Mouse (Mus musculus) cerebral cortex, adult 2 months (tissue): ENCODE data around the gene Csmd2.

Source experiments
- whole genome bisulfite sequencing: fragments of 180-500 bp; shearing (Covaris S2); methylation state at CpG from one replicate; pipeline ENCODE4 v1.1.7; 2018; 5-methylcytosine and 5-hydroxymethylcytosine counted together

Gene Csmd2

GRCm38 (mm10) chr4:128141161-128142101 lies 153.8 kb downstream of the Csmd2 start:
- WGBS, result 66% methylated on average over 10 of the region's 10 CpGs

DNA sequence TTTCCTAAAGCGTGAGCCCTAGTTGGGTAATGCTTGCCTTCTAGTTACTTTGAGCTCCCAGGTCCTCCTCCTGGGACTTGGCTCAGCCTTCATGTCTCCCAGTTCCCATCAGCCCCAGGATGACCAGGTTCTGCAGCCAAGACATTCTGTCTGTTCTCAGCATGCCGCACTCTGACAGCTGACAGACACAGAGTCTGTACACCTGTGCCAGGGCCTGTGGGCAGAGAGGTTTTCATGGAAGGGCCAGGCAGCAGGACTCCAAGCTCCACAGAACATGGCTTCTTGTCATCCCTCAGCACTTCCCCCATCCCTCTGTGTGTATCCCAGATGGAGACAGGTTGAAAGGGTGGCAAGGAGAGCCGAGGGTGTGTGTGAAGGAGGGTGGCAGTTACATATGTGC lies 154.6 kb downstream of the Csmd2 start:
- WGBS, result 73% methylated on average over 3 of the region's 3 CpGs

DNA sequence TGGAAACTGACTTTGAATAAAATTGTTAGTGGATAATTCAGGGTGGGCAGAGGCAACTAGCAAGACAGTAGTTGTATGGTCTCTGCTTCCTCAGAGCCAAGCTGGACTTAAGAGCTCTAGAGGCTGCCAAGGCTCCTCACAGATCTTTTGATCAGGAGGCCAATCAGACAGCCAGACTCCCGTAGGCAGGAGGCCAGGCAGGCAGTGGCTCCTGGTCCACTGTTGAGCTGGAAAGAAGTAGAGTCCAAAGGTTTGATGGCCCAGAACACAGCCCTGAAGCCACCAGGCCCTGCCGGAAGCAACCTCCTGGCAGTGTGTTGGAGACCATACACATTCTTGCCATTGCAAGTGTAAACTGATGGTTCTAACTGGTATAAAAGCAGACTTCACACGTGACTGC lies 155.5 kb downstream of the Csmd2 start:
- WGBS, result 75% methylated on average over 3 of the region's 3 CpGs

GRCm38 (mm10) chr4:128149524-128149923 lies 161.9 kb downstream of the Csmd2 start:
- 70% methylated on average over 4 of the region's 4 CpGs for WGBS

DNA sequence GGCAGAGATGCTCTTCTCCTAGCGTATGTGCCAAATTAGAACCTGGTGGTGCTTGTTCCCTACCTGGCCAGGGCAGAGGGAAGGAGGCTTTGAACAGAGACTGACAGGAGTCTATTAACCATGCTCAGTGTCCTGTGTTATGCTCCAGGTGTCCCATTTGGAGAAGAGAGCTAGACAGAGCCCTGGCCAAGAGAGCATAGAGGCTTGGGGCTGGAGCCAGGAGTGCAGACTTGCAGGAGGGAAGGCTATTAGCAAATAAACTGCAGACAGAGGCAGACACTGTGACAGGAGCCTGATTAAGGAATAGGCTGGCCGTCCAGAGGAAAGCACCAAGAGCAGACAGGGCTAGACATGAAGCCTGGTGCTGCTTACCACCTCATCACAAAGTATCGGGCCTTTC lies 164.4 kb downstream of the Csmd2 start:
- 59% methylated on average over 3 of the region's 3 CpGs for WGBS

- whole genome bisulfite sequencing, result 53% methylated on average over 4 of the region's 4 CpGs
These were observed 165.5 kb downstream of the Csmd2 start for GRCm38 (mm10) chr4:128153144-128153543.

DNA sequence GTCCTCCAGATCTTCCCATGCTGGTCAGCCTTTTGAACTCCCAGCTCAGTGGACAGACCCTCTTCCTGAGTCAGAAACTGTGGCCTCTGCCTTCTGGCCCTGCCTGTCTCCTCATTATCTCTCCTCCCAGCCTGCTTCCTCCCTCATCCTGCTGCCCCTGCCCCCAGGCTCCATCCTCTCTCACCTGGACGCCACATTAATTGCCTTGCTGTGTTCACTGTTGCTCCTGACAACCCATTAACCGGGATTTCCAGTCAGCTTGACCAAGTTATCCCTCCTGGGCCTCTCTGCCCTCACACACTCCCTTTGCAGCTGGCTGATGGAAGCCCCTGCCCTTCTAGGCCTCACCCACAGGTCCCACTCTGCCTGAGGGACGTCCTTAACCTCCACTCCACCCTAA lies 167.6 kb downstream of the Csmd2 start:
- WGBS, result 52% methylated on average over 3 of the region's 3 CpGs

DNA sequence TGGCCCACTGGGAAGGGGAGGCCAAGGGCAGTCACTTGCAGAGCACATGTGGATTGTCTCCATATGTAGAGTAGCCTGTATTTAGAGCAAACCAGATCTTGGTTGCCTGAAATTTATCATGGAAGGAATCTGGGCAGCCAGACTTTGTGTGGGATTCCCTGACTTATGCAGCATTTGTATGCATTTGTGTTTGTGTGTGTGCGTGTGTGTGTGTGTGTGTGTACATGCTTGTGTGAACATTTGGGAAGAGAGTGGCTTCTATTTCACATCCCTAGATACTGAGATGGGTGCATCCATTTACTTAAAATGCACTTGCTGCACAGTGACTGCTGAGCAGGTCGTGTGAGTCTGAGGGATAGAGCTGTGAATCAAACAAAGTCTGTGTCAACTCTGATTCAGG lies 173.0 kb downstream of the Csmd2 start:
- 52% methylated on average over 2 of the region's 2 CpGs for WGBS

- WGBS, result 89% methylated on average over 8 of the region's 8 CpGs
These were observed 182.5 kb downstream of the Csmd2 start for GRCm38 (mm10) chr4:128170181-128170580.

DNA sequence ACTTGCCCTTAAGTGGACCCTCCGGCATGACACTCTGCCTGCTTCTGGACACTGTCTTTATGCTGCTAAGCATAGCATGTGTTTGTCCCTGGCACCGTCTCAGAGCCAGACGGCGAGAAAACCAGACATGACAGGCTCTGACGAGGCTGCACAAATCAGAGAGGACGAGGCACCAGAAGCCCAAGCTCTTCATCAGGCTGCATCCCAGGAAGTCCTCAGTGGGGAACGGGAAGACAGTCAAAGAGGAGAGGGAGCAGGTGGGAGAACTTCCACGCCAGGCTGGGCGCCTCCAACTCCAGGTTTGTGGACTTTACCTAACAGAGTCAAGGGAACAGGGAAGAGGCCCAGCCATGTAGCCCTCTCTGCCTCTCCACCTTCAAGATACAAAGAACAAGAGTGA lies 183.6 kb downstream of the Csmd2 start:
- WGBS, result 47% methylated on average over 9 of the region's 9 CpGs

DNA sequence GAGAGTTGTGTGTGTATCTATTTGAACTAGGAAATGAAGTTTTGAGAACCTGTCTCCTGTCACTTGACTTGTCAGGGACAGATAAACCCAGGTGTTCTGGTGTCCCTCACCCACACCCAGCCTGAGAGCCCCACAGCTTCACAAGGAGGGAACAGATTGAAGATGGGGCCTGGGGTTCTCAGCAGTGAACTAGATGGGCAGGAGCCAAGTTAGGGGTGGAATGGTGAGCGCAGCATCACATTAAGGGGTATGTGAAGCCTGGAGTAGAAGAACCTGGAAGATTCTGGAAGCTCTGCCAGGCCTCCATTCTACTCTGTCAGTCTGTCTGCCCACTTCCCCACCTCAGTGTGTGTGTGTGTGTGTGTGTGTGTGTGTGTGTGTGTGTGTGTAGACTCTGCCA lies 184.0 kb downstream of the Csmd2 start:
- 100% methylated on average over 1 of the region's 1 CpGs for WGBS

GRCm38 (mm10) chr4:128178974-128179373 lies 191.3 kb downstream of the Csmd2 start:
- 50% methylated on average over 8 of the region's 8 CpGs for WGBS

DNA sequence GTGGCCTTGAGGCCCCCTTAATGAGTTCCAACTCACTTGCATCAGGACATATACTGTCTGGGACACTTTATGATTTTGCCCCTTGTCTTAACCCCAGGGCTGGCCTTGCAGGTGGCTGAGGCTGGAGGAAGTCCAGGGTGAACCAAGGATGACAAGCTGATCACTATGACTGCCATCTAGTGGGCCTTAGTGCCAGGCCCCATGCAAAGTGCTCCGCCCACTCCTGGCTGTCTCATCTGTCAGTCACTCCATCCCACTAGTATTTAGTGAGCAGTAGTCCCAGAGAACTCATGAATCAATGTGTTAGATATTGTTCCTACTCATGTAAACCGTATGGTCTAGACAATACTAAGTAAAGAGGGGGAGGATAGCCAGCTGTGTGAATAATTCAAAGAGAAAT lies 191.9 kb downstream of the Csmd2 start:
- 59% methylated on average over 2 of the region's 2 CpGs for WGBS

GRCm38 (mm10) chr4:128184747-128185146 lies 197.1 kb downstream of the Csmd2 start:
- WGBS, result 77% methylated on average over 1 of the region's 1 CpGs

GRCm38 (mm10) chr4:128194454-128194853 lies 206.8 kb downstream of the Csmd2 start:
- 84% methylated on average over 8 of the region's 8 CpGs for WGBS

- 54% methylated on average over 13 of the region's 13 CpGs for WGBS
These were observed 230.4 kb downstream of the Csmd2 start for GRCm38 (mm10) chr4:128217991-128218595.

DNA sequence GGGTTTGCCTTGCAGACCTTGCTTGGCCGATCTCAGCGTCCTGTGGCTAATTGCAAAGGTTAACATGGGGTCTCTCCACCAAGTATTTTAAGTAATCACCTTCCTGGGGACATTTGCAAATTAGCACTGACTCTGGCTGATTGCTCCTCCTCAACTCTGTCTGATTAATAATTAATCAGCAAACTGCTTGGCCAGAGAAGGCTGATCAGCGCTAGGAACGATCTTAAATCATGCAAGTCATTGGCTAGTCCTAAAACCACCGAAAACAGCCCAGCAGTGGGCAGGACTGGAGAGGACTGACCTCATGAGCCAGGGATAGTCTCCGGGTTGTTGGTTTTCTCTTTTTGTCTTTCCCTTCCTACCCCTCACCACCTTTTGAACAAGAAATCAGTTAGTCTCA lies 236.8 kb downstream of the Csmd2 start:
- 67% methylated on average over 6 of the region's 6 CpGs for WGBS

GRCm38 (mm10) chr4:128227377-128228316 lies 240.0 kb downstream of the Csmd2 start:
- 49% methylated on average over 13 of the region's 13 CpGs for WGBS

DNA sequence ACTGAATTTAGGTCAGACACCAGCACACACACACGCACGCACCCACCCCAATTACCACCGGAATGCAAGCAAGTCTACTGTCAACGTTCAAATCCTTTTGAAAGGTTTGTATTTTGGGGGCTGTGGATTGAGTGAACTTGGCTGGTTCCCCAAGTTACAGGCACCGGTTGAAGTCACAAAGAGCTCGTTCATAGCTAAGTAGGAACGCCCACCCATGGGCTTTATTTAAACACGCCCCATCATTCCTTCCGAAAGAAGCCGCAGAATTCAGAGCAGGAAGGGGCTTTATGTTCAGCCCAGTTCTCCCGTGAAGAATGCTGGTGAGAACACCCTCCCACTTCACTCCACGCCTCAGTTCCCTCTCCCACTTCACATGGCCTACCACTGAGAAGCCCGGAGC lies 245.8 kb downstream of the Csmd2 start:
- WGBS, result 31% methylated on average over 13 of the region's 13 CpGs

GRCm38 (mm10) chr4:128239113-128239512 lies 251.5 kb downstream of the Csmd2 start:
- WGBS, result 13% methylated on average over 1 of the region's 1 CpGs

DNA sequence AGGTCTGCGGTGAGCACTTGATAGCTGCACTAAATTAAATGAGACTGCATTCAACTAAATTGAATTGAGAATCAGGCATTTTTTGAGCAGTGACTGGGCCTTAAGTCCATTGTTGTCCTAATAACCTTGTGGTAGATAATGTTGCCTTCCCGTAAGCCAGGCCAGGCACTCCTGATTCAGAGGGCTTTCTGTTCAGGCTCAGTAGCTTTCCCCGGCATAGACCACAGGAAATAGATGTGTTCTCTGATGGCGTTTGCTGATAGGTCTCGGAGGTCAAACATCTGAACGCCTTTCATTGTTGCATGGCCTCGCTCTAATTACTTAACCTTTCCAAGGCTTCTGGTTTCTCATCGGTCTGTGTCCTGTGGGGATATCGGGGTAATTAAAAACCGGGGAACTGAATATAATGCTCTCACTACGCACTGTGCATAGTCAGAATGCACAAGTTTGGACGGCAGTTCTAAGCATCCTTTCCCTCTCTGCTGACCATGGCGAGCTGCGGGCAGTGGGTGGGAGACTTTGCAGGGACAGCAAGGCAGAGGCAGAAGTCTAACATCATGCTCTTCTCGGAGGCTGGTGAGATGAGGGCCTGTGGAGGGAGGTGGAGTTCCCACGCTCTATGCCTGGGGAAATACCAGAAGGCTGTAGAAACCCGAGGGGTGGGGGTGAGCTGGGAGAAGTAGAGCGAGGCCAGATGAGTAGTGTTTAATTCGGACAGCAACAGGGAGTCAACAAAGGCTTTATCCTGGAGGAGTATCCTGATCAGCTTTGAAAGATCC lies 253.6 kb downstream of the Csmd2 start:
- WGBS, result 39% methylated on average over 19 of the region's 19 CpGs
